Mouse (Mus musculus): Measurements from ENCODE around the gene Katna1. TPM values are rescaled to one million over a fixed set of nuclear protein-coding genes. Genes with fewer than 3 reads are reported as not detected.
A peak's percentile ranks its signal among the peaks of the same experiment; 100 is the strongest.
"Not testable (repeated sequence)": the region's sequence is repeated elsewhere in the genome, so short reads cannot be mapped to it uniquely, and the experiment has no call there.

The Katna1 gene
- total RNA-seq (2021): 10 to 100 TPM; 30.3 to 31.7 TPM
- long read RNA-seq, experiment 1, transcript Katna1-201 (11 exons, 1,774 nt): major isoform, 37 of 43 reads
- long read RNA-seq, experiment 1, partial matches to known transcripts: 4 of 43 reads
- long read RNA-seq, experiment 1, other reads (novel, unspliced or antisense): 2 of 43 reads
- long read RNA-seq, experiment 2, transcript Katna1-201 (11 exons, 1,774 nt): major isoform, 17 of 24 reads
- long read RNA-seq, experiment 2, partial matches to known transcripts: 5 of 24 reads
- long read RNA-seq, experiment 2, other reads (novel, unspliced or antisense): 2 of 24 reads

DNA sequence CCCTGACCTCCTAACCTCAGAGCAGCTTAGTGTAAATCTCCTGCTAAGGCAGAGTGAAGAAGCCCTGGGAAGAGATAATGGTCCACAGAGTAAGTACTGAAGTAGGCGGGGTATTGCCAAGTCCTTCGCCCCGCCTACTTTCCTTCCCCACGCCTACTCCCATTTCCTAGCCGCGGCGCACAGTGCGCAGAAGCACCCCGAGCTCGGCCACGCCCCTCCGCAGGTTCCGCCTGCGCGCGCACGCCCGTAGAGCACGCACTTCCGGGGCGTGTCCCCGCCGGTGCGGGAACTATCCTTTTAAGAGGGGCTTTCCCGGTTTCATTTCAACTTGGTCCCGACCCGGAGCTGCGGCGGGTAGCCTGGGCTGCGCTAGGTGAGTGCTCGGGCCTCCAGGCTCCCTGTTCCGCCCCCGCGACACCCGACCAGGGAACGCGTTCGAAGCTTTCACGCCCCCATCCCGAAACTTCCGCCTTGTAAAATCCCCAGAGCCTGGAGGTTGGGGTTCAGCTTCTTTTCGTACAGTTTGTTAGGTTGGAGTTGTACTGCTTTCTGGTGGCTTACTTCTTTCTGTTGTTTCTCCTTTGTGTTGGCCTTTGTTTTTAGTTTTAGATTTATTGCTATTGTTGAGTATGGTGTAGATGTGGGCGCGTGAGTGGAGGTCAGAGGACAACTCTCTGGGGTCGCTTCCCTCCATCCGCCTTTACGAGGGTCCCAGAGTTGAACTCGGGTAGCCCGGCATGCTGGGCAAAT lies at the start of gene Katna1:
Katna1 (plus strand) TSS at position 250 of the 750 bp plus-strand sequence.
- peak; percentile 96 for DNase-seq

DNA sequence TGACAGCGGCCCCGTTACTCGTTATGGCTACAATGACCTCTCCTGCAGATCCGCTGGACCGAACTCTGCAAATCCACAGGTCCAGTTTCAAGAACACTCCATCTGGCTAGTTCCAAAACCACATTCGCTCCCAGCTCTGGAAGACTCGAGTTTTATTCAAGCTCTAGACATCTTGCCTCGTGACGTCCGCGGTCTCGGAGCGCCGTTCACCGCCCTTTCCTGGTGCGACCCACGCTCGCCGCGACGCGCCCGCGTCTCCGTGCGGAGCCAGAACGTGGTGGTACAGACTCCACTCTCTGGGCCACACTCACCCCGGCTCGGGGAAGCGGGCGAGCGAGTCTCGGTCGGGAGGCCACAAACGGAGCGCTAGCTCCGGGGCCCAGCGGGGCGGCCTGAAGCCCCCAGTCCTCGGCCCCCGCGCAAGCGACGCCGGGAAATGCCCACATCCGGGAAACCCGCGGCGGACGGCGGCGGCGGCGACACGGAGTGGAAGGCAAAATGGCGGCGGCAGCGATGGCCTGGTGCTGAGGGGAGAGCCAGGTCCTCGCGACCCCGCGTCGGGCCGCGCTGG lies 45.0 kb upstream of the Katna1 start, which contains the start of the genes Pcmt1 and Lats1:
Pcmt1 (minus strand) TSS at position 406 of the 571 bp plus-strand sequence.
Lats1 (plus strand) TSS at position 484 of the 571 bp plus-strand sequence.
- peak; percentile 94 for DNase-seq

DNA sequence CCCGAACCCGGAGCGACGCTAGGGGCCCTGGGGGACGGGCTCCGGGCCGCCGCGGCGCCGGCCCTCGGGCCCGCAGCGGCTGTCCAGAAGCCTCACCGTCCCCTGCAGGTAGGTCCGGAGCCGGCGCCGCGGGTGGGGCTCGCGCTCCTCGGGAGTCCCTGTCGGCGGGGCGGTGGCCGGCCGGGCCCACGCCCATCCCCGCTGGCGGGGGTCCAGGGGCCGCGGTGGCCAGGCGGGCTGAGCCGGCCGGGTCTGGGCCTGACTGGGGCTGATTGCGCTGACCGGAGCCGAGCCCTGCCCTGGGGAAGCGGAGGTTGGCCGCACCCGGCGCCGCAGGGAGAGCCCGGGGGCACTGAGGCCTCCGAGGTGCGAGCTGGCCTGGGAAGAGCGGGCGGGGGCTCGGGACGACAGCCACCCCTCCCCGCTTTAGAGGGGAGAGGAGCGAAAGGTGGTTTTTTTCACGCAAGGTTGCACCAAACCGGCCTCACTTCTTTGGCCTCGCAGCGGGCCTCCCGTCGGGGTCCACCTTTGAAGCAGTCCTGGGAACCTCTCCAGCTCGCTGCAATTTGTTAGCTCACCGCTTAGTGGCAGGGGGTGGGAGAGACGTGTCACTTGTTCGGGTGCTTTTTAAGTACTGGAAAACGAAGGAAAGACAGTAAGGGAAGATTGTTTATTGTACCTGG lies 44.3 kb upstream of the Katna1 start:
- DNase-seq: peak; percentile 81

DNA sequence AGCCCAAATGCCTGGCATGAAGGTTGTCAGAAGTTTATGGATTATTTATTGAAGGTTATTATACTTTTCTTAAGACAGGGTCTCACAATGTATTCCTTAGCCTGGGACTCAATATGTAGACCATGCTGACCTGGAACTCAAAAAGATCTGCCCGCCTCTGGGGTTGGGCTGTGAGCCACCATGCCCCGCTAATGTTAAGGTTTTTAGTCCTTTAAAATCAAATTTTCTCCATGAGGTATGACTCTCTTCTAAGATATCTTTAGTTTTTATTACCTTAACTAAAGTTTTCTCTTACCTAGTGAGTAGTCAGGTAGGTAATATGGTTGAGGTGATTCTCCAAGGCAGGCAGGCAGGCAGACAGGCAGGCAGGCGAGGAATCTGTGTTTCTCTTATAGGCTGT lies 43.6 kb upstream of the Katna1 start:
- no peak for DNase-seq

DNA sequence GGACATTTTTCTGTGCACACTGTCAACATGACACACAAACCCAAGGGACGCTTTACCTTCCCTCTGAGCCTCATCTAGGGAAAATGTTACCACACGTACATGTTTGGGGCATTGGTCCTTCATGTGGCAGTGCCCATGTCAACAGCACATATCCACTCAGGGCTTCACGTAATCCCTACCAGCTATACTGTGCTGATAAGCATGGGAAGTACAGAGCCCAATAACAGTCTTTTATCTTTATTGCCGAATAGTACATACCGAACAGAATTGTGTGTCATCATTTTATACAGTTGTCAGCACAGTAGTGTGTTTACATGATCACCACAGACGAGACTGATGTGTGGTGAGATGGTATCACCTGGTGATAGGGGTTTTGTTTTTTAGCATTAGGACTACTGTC lies 38.9 kb upstream of the Katna1 start:
- DNase-seq: no peak

DNA sequence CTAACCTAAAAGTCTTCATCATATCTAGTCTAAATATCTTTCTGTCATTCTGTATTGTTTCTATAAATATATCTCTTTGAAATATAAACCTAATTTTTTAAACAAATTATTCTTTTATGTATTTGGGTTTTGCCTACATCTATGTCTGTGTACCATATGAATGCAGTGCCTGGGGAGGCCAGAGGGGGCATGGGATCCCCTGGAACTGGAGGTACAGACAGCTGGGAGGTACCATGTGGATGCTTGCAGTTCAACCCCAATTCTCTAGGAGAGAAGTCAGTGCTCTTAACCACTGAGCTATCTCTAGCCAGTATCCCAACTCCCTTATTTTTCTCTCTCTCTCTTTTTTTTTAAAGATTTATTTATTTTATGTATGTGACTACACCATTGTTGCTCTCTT lies 30.5 kb upstream of the Katna1 start:
- DNase-seq: no peak

DNA sequence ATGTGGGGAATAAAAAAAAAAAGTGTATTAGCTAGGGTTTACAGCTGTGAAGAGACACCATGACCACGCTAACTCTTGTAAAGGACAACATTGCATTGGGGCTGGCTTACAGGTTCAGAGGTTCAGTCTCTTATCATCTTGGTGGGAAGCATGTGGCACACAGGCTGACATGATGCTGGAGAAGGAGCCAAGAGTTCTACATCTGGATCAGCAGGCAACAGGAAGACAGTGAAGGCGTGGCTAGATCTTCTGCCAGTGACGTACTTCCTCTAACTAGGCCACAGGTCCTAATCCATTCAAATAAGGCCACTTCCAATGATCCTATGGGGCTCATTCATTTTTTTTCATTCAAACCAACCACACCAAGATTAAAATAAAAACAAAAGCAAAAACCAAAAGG lies 25.7 kb upstream of the Katna1 start:
- no peak for DNase-seq

DNA sequence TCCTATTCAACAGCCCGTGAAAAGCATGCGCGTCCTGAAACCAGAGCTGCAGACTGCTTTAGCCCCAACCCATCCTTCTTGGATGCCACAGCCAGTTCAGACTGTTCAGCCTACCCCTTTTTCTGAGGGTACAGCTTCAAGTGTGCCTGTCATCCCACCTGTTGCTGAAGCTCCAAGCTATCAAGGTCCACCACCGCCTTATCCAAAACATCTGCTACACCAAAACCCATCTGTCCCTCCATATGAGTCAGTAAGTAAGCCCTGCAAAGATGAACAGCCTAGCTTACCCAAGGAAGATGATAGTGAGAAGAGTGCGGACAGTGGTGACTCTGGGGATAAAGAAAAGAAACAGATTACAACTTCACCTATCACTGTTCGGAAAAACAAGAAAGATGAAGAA lies 23.2 kb upstream of the Katna1 start:
- no peak for DNase-seq

DNA sequence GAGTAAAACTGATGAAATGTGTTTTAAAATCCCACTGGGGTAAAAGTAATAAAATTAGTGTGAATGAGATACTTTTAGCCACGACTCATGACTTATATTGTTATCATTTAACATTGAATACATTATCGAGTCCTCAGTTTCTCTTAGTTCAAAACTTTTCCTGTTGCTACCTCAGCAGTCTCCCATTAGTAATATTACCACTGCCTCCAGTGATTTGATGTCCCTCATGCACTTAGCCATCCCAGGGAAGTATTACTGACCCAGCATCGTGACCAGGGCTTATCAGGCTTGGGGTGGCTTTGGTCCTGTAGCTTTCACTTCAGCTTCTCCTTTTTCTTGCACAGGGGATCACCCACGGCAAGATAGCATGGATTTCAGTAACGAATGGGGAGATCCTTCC lies 15.7 kb upstream of the Katna1 start:
- no peak for DNase-seq

DNA sequence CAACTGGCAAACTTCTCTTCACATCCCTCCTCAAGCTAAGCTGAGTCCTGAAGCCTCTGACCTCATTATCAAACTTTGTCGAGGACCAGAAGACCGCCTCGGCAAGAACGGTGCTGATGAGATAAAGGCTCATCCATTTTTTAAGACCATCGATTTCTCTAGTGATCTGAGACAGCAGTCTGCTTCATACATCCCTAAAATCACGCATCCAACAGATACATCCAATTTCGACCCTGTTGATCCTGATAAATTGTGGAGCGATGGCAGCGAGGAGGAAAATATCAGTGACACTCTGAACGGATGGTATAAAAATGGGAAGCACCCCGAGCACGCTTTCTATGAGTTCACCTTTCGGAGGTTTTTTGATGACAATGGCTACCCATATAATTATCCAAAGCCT lies 13.3 kb upstream of the Katna1 start:
- DNase-seq: no peak

DNA sequence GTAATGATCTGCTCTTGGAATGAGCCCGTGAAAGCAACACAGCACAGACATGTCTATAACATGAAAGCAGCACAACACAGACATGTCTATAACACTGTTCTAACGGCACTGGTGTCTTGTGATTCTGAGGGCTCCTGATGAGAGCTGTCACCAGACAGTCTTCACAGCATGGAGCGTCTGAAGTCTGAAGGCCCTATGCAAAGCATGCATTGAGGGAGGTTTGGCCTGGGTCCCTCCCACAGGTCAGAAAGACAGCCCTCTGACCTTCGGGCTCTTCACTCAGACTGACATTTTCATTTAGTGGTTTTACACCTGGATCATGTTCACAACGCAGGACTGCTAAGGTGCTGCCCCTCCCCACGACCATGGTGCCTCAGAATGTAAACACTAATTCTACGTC lies 10.7 kb upstream of the Katna1 start:
- DNase-seq: no peak

DNA sequence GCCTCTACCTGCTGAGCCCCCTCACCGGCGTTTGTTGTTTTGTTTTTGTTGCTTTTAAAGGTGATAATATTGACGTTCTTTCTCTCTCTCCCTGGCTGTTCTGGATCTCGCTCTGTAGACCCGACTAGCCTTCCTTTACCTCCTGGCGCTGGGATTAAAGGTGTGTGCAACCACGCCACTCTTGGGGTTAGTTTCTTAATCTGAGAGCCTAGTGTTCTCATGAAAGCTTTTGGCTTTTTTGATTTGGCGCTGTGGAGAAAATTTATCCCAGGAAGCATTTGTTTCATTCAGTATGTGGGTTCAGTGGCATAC lies 657 bp downstream of the Katna1 start:
- DNase-seq: no peak

DNA sequence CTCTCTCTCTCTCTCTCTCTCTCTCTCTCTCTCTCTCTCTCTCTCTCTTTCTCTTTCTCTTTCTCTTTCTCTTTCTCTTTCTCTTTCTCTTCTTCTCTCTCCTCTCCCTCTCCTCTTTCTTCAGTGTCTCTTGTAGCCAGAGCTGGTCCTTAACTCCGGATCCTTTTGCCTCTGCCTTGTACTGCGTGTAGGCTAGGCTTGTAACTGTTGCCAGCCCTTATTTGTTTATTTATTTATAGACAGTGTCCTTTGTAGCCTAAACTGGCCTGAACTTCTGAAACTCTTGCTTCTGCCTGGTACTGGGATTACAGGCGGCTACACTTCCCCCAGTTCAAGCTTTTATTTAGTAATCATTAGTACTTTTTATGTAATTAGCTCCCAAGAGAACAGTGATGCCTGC lies 1.2 kb downstream of the Katna1 start:
- no peak for DNase-seq

DNA sequence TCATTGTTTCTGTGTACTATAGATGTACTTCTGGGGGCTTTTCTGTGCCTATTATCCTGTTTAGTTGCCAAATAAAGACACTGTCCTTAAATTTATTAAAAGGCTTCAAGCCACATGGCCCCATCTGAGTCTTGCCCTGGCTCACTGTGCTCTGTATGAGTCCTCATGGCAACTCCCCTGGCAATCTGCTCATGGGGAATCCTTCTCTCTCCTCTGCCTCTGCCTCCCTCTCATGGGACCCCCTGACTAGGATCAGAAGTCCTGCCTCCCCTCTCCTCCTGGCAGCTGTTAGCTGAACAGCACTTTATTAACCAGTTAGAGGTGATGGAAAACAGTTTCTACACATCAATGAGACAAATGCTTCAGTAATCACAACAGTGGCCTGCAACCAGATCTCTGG lies 5.8 kb downstream of the Katna1 start:
- DNase-seq: no peak

DNA sequence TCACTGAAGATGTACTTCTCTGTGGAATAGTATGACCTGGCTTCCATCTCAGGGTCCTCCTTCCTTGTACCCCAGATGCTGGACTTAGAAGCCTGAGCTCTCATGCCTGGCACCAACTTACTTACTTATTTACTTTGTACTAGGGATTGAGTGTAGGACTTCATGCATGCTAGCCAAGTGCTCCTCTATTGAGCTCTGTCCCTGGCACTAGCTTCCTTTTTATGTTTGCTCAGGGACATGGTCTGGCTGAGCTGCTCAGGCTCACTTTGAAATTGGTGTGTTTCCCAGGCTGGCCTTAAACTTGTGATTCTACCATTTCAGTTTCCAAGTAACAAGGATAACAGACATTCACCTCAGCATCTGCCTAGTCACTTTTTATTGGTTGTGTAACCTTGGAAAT lies 11.3 kb downstream of the Katna1 start:
- DNase-seq: no peak

DNA sequence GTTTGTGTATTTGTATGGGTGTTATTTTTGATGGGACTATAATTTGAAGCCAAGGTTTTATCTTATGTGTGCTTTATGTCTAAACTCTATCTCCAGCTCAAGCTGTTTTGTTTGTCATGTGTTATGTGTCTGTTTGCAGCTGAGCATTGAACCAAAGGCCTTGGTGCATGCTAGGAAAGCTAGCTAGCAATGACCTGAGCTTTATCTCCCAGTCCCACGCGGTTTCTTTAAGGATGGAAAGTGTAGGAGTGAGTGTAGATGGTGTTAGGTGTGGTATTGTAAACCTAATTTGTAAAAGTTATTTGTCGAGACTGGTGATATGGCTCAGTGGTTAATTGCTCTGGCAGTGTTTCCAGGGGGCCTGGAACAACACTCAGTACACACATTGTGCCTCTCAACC lies 12.1 kb downstream of the Katna1 start:
- no peak for DNase-seq

DNA sequence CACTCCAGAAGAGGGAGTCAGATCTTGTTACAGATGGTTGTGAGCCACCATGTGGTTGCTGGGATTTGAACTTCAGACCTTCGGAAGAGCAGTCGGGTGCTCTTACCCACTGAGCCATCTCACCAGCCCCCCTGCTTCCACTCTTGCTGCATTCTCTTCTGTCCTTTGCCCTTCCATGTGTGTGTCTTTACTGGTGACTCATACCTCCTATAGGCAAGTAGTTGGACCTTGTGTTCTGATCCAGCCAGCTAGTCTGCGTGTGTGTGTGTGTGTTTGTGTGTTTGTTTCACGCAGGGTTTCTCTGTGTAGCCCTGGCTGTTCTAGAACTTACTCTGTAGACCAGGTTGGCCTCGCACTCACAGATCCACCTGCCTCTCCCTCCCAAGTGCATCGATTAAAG lies 19.7 kb downstream of the Katna1 start:
- not testable (repeated sequence) for DNase-seq

DNA sequence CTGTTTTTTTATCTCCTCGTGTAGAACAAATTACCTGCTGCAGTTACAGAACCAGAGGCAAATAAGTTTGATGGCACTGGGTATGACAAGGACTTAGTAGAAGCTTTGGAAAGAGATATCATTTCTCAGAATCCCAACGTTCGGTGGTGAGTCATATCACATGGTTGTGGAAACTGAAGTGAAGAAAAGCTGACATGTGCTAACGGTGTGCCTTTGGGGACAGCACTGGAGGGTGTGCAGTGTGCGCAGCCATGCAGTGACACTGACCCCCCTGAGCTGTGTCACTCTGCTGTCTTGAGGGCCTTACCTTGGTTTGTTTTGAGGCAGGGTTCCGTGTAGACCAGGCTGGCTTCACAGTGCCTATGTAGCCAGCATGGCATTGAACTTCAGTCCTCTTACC lies 23.0 kb downstream of the Katna1 start:
- DNase-seq: no peak

DNA sequence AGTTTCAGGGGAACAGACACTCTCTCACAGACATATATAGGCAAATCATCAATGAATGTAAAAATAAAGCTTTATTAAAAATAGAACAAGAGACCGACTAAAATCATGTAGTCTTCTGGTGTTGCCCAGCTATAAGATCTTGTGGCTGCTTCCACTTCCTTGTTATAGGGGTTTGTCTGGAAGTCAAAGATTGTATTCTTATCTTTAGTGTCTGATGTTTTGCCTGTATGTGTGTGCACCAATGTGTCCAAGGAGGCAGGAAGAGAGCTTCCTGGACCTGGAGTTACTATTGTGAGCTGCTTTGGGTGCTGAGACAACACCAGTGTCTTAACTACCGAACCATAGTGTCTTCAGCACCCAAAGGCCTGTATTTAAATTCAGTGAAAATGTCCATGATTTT lies 31.7 kb downstream of the Katna1 start:
- no peak for DNase-seq

DNA sequence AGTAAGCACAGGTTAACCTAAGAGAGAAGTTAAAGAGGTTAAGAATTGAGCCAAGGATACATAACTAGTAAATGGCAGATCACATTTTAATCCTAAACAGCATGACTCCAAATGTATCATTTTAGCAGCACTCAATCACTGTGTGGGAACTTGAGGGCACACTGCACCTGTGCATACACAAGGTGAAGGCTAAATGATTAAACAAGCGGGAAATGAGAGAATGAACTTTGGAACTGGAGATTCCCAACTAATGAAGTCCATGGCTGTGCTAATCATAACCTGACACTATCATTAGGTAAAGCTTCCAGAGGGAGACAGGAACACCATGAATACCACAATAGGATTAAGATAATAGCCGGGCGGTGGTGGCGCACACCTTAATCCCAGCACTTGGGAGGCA lies 46.5 kb downstream of the Katna1 start:
- DNase-seq: no peak

DNA sequence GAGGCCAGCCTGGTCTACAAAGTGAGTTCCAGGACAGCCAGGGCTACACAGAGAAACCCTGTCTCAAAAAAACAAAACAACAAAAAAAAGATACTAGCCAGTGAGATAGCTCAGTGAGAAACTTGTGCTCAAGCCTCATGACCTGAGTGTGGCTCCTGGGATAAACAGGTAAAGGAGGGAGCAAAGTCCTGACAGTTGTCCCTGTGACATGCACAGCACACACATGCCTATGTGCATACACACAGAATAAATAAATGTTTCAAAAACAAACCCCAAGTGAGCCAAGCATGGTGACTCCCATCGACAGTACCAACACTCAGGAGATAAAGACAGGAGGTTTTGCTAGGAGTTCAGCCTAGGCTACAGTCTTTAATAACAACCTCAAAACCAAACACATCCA lies 47.0 kb downstream of the Katna1 start:
- no peak for DNase-seq

DNA sequence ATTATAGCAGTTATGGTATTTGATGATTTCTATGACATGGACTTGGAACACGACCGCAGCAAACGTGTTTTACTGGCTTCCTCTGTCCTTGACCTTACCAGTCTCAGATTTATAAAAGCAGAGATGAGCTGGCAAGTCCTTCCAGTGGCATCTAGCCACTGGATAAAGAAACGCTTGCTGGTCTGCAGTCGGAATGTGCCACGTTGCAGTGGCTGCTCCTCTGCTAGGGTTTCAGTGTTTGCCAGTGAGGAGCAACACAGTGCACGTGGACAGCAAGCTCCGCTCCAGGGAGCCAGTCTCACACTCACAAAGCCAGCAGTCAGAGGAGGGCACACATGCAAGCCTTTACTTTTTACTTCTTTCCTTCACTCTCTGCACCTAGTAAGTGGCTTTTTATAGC lies 49.6 kb downstream of the Katna1 start:
- DNase-seq: peak; percentile 49

DNA sequence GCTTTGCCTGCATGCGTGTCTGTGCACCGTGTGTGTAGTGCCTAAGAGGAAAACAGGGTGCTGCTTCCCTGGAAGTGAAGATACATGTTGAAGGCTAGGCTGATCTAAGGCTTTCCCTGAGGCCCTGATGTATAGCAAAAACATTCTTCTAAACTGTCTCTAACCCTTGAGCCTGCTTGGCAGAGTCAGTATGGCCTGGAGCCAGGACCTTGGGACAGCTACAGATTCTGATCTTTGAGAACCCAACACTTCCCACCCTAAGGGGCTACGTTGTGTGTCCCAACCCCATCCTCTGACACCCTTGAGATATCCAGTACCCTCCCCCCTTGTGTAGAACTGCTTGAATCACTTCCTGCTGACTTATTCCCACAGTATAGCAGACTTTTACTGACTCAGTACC lies 52.6 kb downstream of the Katna1 start:
- peak; percentile 76 for DNase-seq

Measured in adrenal gland, postnatal 10 days (tissue).